ENCODE assay signal across 22 mouse cellular contexts in genomic region chrX:157674667-157675350, GRCm38 (mm10). TPM values are rescaled to one million over a fixed set of nuclear protein-coding genes. Genes with fewer than 3 reads are reported as not detected.
DNase-seq lines count a peak whose midpoint lies in the region; ATAC-seq and TF ChIP-seq lines count a peak whose summit lies in the region.
"Had no signal": no experiment of that assay in that cellular context is flagged by ENCODE, and none has a peak within 500 bp of the region (broad histone marks: within the 10 kb centered on the region; RNA-seq: fewer than 3 reads in every experiment).

No protein-coding gene starts in this region.

- TF ChIP-seq CTCF in liver, postnatal 0 days (IDR thresholded peaks at IDR 0.05; ENCODE audit: low read depth), result no peak

- ATAC-seq in liver, embryonic 15.5 days (ENCODE audit: insufficient read depth), result 0 out of 2 replicates have a peak, but pooled peaks have one; percentile 37
- ATAC-seq in liver, embryonic 16.5 days (ENCODE audit: low read depth), result peak; percentile 78
- ATAC-seq in liver, embryonic 11.5 days (replicated peaks; ENCODE audit: low FRiP score), result no peak
- peak; percentile 89 for ATAC-seq in liver, postnatal 0 days
- no peak for ATAC-seq in liver, embryonic 12.5 days
- no peak for ATAC-seq in kidney, embryonic 15.5 days (replicated peaks; ENCODE audit: low FRiP score)
- ATAC-seq: activated CD4-positive, CD25-positive, alpha-beta regulatory T cell, adult 4 months; CD4-positive, CD25-positive, alpha-beta regulatory T cell, adult 4 months; Patski had no signal

- H3K27me3 ChIP-seq in liver, embryonic 15.5 days, result no peaks in the 10 kb centered on the region
- H3K27me3 ChIP-seq in liver, embryonic 16.5 days (ENCODE audit: control insufficient read depth, insufficient read depth, low read depth, low read length), result no peaks in the 10 kb centered on the region
- H3K27me3 ChIP-seq in liver, embryonic 11.5 days (replicated peaks; ENCODE audit: control insufficient read depth, insufficient read depth, low read length), result no peaks in the 10 kb centered on the region
- no peaks in the 10 kb centered on the region for H3K27me3 ChIP-seq in liver, postnatal 0 days (ENCODE audit: insufficient read depth, low read length)
- no peaks in the 10 kb centered on the region for H3K27me3 ChIP-seq in liver, embryonic 12.5 days (replicated peaks)
- no peaks in the 10 kb centered on the region; the same call in 1 of the 2 replicates for H3K27me3 ChIP-seq in kidney, embryonic 15.5 days
- H3K27me3 ChIP-seq: CH12.LX had no signal

- no peaks in the 10 kb centered on the region for H3K4me1 ChIP-seq in liver, embryonic 15.5 days (replicated peaks)
- no peaks in the 10 kb centered on the region for H3K4me1 ChIP-seq in liver, embryonic 16.5 days (ENCODE audit: control insufficient read depth, low read depth, low read length)
- H3K4me1 ChIP-seq in liver, embryonic 11.5 days (replicated peaks; ENCODE audit: control insufficient read depth, insufficient read depth, low read length), result no peaks in the 10 kb centered on the region
- H3K4me1 ChIP-seq in liver, postnatal 0 days (ENCODE audit: insufficient read depth), result no peaks in the 10 kb centered on the region
- H3K4me1 ChIP-seq in liver, embryonic 12.5 days, result no peaks in the 10 kb centered on the region
- H3K4me1 ChIP-seq in kidney, embryonic 15.5 days, result no peaks in the 10 kb centered on the region

- no peak overlapping the region for H3K4me2 ChIP-seq in liver, embryonic 15.5 days
- no peak overlapping the region for H3K4me2 ChIP-seq in liver, embryonic 16.5 days (ENCODE audit: low read depth, low read length)
- H3K4me2 ChIP-seq in liver, embryonic 11.5 days, result no peak overlapping the region
- H3K4me2 ChIP-seq in liver, postnatal 0 days (ENCODE audit: low read depth, low read length), result no peak overlapping the region
- no peak overlapping the region for H3K4me2 ChIP-seq in liver, embryonic 12.5 days
- no peak overlapping the region for H3K4me2 ChIP-seq in kidney, embryonic 15.5 days

- no peaks in the 10 kb centered on the region for H3K9me3 ChIP-seq in liver, embryonic 15.5 days (replicated peaks)
- H3K9me3 ChIP-seq in liver, embryonic 16.5 days (replicated peaks; ENCODE audit: control insufficient read depth, low read length), result no peaks in the 10 kb centered on the region
- H3K9me3 ChIP-seq in liver, embryonic 11.5 days (ENCODE audit: control insufficient read depth, low read length), result no peaks in the 10 kb centered on the region
- no peaks in the 10 kb centered on the region for H3K9me3 ChIP-seq in liver, postnatal 0 days (ENCODE audit: low read length)
- H3K9me3 ChIP-seq in liver, embryonic 12.5 days (replicated peaks), result no peaks in the 10 kb centered on the region
- no peaks in the 10 kb centered on the region for H3K9me3 ChIP-seq in kidney, embryonic 15.5 days (replicated peaks)
- H3K9me3 ChIP-seq: G1E had no signal

- no peaks in the 10 kb centered on the region for H3K36me3 ChIP-seq in liver, embryonic 15.5 days (replicated peaks)
- no peaks in the 10 kb centered on the region for H3K36me3 ChIP-seq in liver, embryonic 16.5 days (ENCODE audit: control insufficient read depth, insufficient read depth)
- H3K36me3 ChIP-seq in liver, embryonic 11.5 days (ENCODE audit: control insufficient read depth, insufficient read depth, low read length), result no peaks in the 10 kb centered on the region
- no peaks in the 10 kb centered on the region for H3K36me3 ChIP-seq in liver, postnatal 0 days (replicated peaks; ENCODE audit: insufficient read depth, low read length)
- H3K36me3 ChIP-seq in liver, embryonic 12.5 days, result no peaks in the 10 kb centered on the region
- H3K36me3 ChIP-seq in kidney, embryonic 15.5 days, result no peaks in the 10 kb centered on the region
- H3K36me3 ChIP-seq: G1E had no signal

- no peak overlapping the region for H3K27ac ChIP-seq in liver, embryonic 15.5 days (replicated peaks)
- no peak overlapping the region for H3K27ac ChIP-seq in liver, embryonic 16.5 days (ENCODE audit: low read length)
- H3K27ac ChIP-seq in liver, embryonic 11.5 days (ENCODE audit: low read depth, low read length), result no peak overlapping the region
- no peak overlapping the region for H3K27ac ChIP-seq in liver, postnatal 0 days (ENCODE audit: low read depth)
- H3K27ac ChIP-seq in liver, embryonic 12.5 days, result no peak overlapping the region
- no peak overlapping the region for H3K27ac ChIP-seq in kidney, embryonic 15.5 days

- no peak overlapping the region for H3K4me3 ChIP-seq in liver, embryonic 15.5 days (replicated peaks)
- no peak overlapping the region for H3K4me3 ChIP-seq in liver, embryonic 16.5 days (ENCODE audit: low read depth, low read length)
- no peak overlapping the region for H3K4me3 ChIP-seq in liver, embryonic 11.5 days (ENCODE audit: low read depth, low read length)
- no peak overlapping the region for H3K4me3 ChIP-seq in liver, postnatal 0 days (ENCODE audit: low read depth, low read length)
- H3K4me3 ChIP-seq in liver, embryonic 12.5 days, result no peak overlapping the region
- H3K4me3 ChIP-seq in kidney, embryonic 15.5 days (replicated peaks), result no peak overlapping the region

- DNase-seq in liver, result no peak
- no peak for DNase-seq in liver, embryonic 11.5 days (ENCODE audit: low spot score)
- DNase-seq in liver, postnatal 0 days, result no peak
- DNase-seq in hindlimb bud, embryonic 11.5 days (ENCODE audit: extremely low spot score, low read depth, low spot score), result peak; percentile 1
- DNase-seq: adrenal gland, adult 2 months; adrenal gland, adult 8-10 months; adrenal gland, postnatal 10 days; adrenal gland, postnatal 14 days; adrenal gland, postnatal 25 days; adrenal gland, postnatal 36 days; B cell, adult 2 months; cerebellum, adult 11 months; cerebellum, adult 11-12 months had no signal

- 51% methylated on average over 3 of the region's 3 CpGs for WGBS in liver, embryonic 15.5 days (ENCODE audit: insufficient replicate concordance)
- 34% methylated on average over 3 of the region's 3 CpGs for WGBS in liver, embryonic 16.5 days (ENCODE audit: insufficient replicate concordance)
- 65% methylated on average over 3 of the region's 3 CpGs for WGBS in liver, embryonic 11.5 days
- 56% methylated on average over 3 of the region's 3 CpGs for WGBS in liver, postnatal 0 days (ENCODE audit: insufficient replicate concordance)
- WGBS in liver, embryonic 12.5 days (ENCODE audit: insufficient replicate concordance), result 54% methylated on average over 3 of the region's 3 CpGs
- WGBS in kidney, embryonic 15.5 days, result 77% methylated on average over 3 of the region's 3 CpGs

- H3K9ac ChIP-seq in liver, embryonic 15.5 days, result no peak overlapping the region
- H3K9ac ChIP-seq in liver, embryonic 16.5 days (ENCODE audit: low read depth, low read length), result no peak overlapping the region
- H3K9ac ChIP-seq in liver, embryonic 11.5 days (ENCODE audit: low read depth, low read length), result no peak overlapping the region
- no peak overlapping the region for H3K9ac ChIP-seq in liver, postnatal 0 days (replicated peaks)
- H3K9ac ChIP-seq in liver, embryonic 12.5 days, result no peak overlapping the region
- H3K9ac ChIP-seq in kidney, embryonic 15.5 days, result no peak overlapping the region

- no peak for TF ChIP-seq EP300 in liver, postnatal 0 days (IDR thresholded peaks at IDR 0.05; ENCODE audit: low read depth)

RNA-seq across cellular contexts. Expression of gene Smpx, which starts 23.9 kb away (rescaled TPM):
- 2.0 and 5.3 TPM in 2 replicates for polyA plus RNA-seq in liver, embryonic 15.5 days (2015; fragmentation: Nextera tagmentation; extraction: Ambion mirVana)
- polyA plus RNA-seq in liver, embryonic 16.5 days (2015; fragmentation: Nextera tagmentation; extraction: Ambion mirVana), result 3.0 and 5.1 TPM in 2 replicates
- 0.79 and 3.7 TPM in 2 replicates for polyA plus RNA-seq in liver, embryonic 11.5 days (2014; fragmentation: Nextera tagmentation; extraction: Ambion mirVana)
- 0.36 and 6.8 TPM in 2 replicates for polyA plus RNA-seq in liver, postnatal 0 days (2015; fragmentation: Nextera tagmentation; extraction: Ambion mirVana)
- 0.41 and 0.47 TPM in 2 replicates for polyA plus RNA-seq in liver, embryonic 12.5 days (2016; fragmentation: Nextera tagmentation; extraction: Ambion mirVana)
- polyA plus RNA-seq in kidney, embryonic 15.5 days (2015; fragmentation: Nextera tagmentation; extraction: Ambion mirVana), result 6.0 and 12.0 TPM in 2 replicates
- polyA plus RNA-seq: activated CD4-positive, CD25-positive, alpha-beta regulatory T cell, adult 4 months; CD4-positive, CD25-positive, alpha-beta regulatory T cell, adult 4 months; G1E; Patski had no signal

Comparison
In these comparisons a context has a peak if more than half of its experiments do, and no peak if none do; other contexts are left out.
1. ATAC-seq: peak in liver, embryonic 15.5 days (single experiment), liver, embryonic 16.5 days (single experiment) and liver, postnatal 0 days (single experiment); none in liver, embryonic 11.5 days (single experiment), liver, embryonic 12.5 days (single experiment) and kidney, embryonic 15.5 days (single experiment).